Mouse (Mus musculus) megakaryocyte, adult 5-6 weeks (primary cell): ENCODE measurements around the gene Fam81b. TPM values are rescaled to one million over a fixed set of nuclear protein-coding genes. Genes with fewer than 3 reads are reported as not detected.

Experiments
- ATAC-seq: 2 replicates; pipeline ENCODE4 v1.8.0; 2016; ENCODE audit warnings: mild to moderate bottlenecking, inconsistent platforms; ENCODE audit not compliant: poor library complexity, severe bottlenecking
- total RNA-seq, 2 experiments: library from RNA; stranded (forward) in 1 of 2; stranded (reverse) in 1 of 2; fragments of 153-499, 151-499 nt in 1 of 2; fragments of 221-1000, 200-1000 nt in 1 of 2; gene quantifications; 2 replicates each; pipeline versions ENCODE4 v1.2.3 to v1.2.4; 2015 to 2017

Gene Fam81b
- total RNA-seq, 2 experiments from 2014 or later = not detected

DNA sequence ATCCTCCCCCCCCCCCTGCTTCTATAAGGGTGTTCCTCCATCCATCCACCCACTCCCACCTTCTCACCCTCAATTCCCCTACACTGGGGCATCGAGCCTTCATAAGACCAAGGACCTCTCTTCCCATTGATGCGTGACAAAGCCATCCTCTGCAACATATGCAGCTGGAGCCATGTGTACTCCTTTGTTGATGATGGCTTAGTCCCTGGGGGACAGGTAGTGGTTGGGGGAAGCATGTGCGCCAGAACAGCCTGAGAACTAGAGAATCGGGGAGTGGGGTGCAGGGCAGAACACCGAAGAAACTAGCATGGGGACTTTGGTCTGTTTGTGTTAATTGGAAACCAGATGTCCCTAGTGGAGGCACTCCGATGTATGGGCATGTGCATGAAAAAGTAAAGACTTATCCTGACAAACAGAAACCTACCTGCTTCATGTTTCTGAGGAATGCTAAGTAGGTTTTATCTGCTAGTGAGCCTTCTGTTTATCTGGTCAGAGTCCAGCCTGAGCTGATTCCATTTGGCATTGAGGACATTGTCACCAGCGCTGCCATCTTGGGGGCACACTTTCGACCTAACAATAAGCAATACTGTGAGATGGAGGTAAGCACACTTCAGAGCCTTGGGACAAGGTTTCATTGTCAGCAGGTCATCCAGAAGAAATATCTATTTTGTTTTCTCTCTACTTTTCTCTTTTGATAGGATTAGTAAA is 109.3 kb downstream of the Fam81b start:
- no peak for ATAC-seq

DNA sequence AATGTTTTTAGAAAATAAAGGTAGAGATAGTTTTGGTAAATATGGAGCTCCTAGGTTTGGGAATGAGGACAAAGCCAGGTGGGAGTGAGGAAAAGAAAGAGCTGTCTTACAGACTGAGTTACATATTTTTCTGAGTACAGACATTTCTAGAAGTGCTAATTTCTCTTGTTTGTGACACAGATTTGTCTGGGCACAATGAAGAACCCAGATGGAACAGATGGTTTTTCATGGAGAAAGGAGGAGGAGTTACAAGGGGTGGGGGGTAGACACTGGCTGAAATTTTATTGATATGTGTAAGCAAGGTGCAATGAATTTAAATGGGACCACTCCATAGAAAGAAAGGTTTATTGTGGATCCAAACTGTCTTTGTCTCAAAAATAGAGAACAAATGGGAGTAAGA is 109.9 kb downstream of the Fam81b start:
- ATAC-seq = no peak

GRCm38 (mm10) chr13:76190273-76190672 is 114.6 kb downstream of the Fam81b start:
- no peak for ATAC-seq

DNA sequence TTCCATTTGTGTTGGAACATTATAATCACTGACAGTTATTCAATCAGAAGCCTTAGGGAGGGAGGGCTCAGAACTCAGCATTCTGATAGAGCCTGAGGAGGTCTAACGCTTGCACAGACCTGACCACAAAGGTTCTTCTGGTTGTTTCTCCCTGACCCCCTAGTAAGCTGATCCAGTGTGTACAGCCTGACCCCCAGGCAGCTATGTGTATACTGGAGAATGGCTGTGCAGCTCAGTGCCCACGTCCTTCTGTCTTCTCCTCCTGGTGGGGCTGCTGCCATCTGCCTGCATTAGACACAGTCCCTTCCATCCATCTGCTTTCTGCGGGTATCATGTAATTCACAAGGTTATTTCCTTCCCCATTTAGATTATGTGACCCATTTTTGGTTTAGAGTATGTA is 115.7 kb downstream of the Fam81b start:
- ATAC-seq = no peak

GRCm38 (mm10) chr13:76187651-76188050 is 117.2 kb downstream of the Fam81b start:
- no peak for ATAC-seq

DNA sequence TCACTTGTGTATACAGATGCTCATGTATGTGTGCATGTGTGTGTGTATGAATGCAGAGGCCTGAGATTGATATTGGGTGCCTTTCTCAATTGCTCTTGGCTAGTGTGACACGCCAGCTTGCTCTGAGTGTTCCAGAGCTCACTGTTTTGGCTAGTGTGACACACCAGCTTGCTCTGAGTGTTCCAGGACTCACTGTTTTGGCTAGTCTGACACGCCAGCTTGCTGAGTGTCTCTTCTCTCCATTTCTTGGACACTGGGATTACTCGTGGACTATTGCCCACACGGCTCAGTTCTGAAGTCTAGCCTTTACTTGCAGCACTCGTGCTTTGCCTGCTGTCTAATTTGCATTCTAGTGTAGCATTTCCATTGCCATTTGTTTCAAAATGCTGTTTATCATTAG is 126.2 kb downstream of the Fam81b start:
- no peak for ATAC-seq

DNA sequence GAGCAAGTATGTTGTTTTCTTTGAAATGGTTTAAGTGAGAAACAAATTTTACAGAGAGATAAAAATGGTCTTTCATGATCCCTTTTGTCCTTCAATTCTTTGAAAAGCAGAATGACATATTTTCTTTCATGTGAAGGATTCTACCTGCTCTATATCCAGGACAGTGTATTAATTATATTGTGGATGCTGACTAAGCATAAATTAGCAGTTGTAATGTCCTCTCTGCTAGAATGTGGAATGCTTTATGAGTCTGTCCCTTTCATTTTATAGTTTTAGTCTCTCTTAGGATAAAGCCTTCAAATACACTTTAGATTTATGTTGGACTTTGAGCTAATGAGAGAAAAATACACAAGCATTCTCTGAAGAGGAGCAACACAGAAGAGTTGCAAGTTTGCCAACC is 130.6 kb downstream of the Fam81b start:
- no peak for ATAC-seq

- no peak for ATAC-seq
Observed at GRCm38 (mm10) chr13:76160587-76160986, 144.3 kb downstream of the Fam81b start.

GRCm38 (mm10) chr13:76157508-76157907 is 147.4 kb downstream of the Fam81b start:
- no peak for ATAC-seq

DNA sequence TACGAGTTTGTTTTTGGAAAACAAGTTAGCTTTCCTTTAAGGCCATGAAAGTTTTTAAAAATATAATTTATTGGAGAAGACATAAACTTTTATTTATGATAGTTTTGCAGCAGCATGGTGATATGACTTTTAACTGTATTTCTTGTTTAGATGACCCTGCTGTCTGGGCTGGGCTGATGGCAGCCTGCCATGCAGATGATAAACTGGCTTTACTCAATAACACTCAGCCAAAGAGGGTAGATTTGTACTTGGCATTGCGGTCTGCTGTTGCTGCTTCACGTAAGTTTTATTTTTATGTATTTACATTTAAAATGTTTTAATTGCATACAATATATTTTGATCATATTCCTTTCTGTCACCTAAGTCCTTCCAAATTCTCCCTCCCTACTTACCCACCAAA is 147.8 kb downstream of the Fam81b start:
- no peak for ATAC-seq

Other genes with a start within 250 kb of the Fam81b start
- 0.23 and 0.42 TPM in 2 replicates for gene Gpr150, start 248.1 kb downstream of the Fam81b start, total RNA-seq (2015)
- gene Gpr150, start 248.1 kb downstream of the Fam81b start, total RNA-seq (2017) = 0.33 TPM in 1 of 2 replicates, not detected in the other
- 11.8 and 14.2 TPM in 2 replicates for gene Arsk, start 206.4 kb downstream of the Fam81b start, total RNA-seq (2015)
- 13.5 and 15.2 TPM in 2 replicates for gene Arsk, start 206.4 kb downstream of the Fam81b start, total RNA-seq (2017)
- gene Ttc37, start 206.3 kb downstream of the Fam81b start, total RNA-seq (2015) = 10.0 and 14.1 TPM in 2 replicates
- 16.3 and 23.2 TPM in 2 replicates for gene Ttc37, start 206.3 kb downstream of the Fam81b start, total RNA-seq (2017)
- 48.0 and 58.4 TPM in 2 replicates for gene Mctp1, start 79.5 kb upstream of the Fam81b start, total RNA-seq (2015)
- 59.2 and 66.2 TPM in 2 replicates for gene Mctp1, start 79.5 kb upstream of the Fam81b start, total RNA-seq (2017)